Comparison of ENCODE assay signal across 22 mouse cellular contexts in the genomic region with DNA sequence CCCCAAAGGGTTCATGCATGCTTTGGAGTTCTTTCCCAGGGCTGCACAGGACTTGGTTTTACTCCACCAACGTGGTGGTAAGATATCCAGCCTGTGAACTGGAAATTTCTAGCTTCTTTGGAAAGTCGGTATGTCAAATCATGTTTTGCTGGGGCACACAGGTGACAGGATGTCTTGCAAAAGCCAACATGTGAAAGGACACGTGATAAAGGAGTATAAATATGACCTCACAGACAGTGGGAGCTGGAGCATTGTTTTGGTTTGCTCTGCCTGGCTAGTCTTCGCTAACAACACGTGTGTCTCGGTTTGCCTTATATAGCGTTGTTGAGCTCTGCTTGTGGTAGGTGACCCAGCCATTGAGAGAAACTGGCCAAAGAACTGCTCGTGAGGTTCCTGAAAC. TPM values are rescaled to one million over a fixed set of nuclear protein-coding genes. Genes with fewer than 3 reads are reported as not detected.
A peak's percentile ranks its signal among the peaks of the same experiment; 100 is the strongest.
DNase-seq lines count a peak whose midpoint lies in the region; ATAC-seq and TF ChIP-seq lines count a peak whose summit lies in the region.
"Had no signal": no experiment of that assay in that cellular context is flagged by ENCODE, and none has a peak within 500 bp of the region (broad histone marks: within the 10 kb centered on the region; RNA-seq: fewer than 3 reads in every experiment).

No protein-coding gene starts in this region.

- no peak overlapping the region for H3K4me3 ChIP-seq in kidney, postnatal 0 days (replicated peaks; ENCODE audit: low read depth, low read length)
- H3K4me3 ChIP-seq: embryonic facial prominence, embryonic 12.5 days; forebrain, embryonic 13.5 days; forebrain, embryonic 15.5 days had no signal

- 53% methylated on average over 8 of the region's 8 CpGs for WGBS in kidney, postnatal 0 days

- TF ChIP-seq CTCF in kidney, postnatal 0 days (IDR thresholded peaks at IDR 0.05; ENCODE audit: low read depth): no peak

- H3K4me1 ChIP-seq in kidney, postnatal 0 days (replicated peaks; ENCODE audit: insufficient read depth, low read length): peaks cover 5% of the 10 kb centered on the region; the same call in 1 of the 2 replicates
- H3K4me1 ChIP-seq: embryonic facial prominence, embryonic 12.5 days had no signal

- no peaks in the 10 kb centered on the region for H3K9me3 ChIP-seq in kidney, postnatal 0 days (replicated peaks; ENCODE audit: low read length)
- H3K9me3 ChIP-seq: embryonic facial prominence, embryonic 12.5 days; forebrain, embryonic 13.5 days; forebrain, embryonic 15.5 days; G1E had no signal

- no peak overlapping the region for H3K4me2 ChIP-seq in kidney, postnatal 0 days (ENCODE audit: low read length)
- H3K4me2 ChIP-seq: embryonic facial prominence, embryonic 12.5 days; forebrain, embryonic 13.5 days; forebrain, embryonic 15.5 days had no signal

- no peak overlapping the region for H3K9ac ChIP-seq in kidney, postnatal 0 days (ENCODE audit: low read depth, low read length)
- H3K9ac ChIP-seq: embryonic facial prominence, embryonic 12.5 days; forebrain, embryonic 13.5 days; forebrain, embryonic 15.5 days; forebrain, postnatal 0 days had no signal

- H3K27ac ChIP-seq in kidney, postnatal 0 days: no peak overlapping the region
- H3K27ac ChIP-seq: embryonic facial prominence, embryonic 12.5 days; forebrain, embryonic 13.5 days; forebrain, embryonic 15.5 days had no signal

- H3K36me3 ChIP-seq in kidney, postnatal 0 days (ENCODE audit: insufficient read depth, low read length): no peaks in the 10 kb centered on the region
- H3K36me3 ChIP-seq: embryonic facial prominence, embryonic 12.5 days; forebrain, embryonic 15.5 days; G1E had no signal

- peak; percentile 21 for DNase-seq in kidney, postnatal 0 days (ENCODE audit: low spot score)
- no peak for DNase-seq in kidney, adult 18-20 months
- DNase-seq in A20 (ENCODE audit: low read depth, low spot score): peak; percentile 62
- DNase-seq in embryo, embryonic 10 days (ENCODE audit: low spot score): no peak
- DNase-seq: adrenal gland, adult 8-10 months; adrenal gland, postnatal 14 days; adrenal gland, postnatal 36 days; B cell, adult 2 months; cerebellum, adult 2 months; cerebellum, postnatal 10 days; cerebellum, postnatal 25 days; embryo, embryonic 11 days; forebrain, postnatal 0 days had no signal

- no peak for ATAC-seq in kidney, postnatal 0 days (replicated peaks; ENCODE audit: low FRiP score, low read depth)
- 0 out of 2 replicates have a peak, but pooled peaks have one; percentile 5 for ATAC-seq in granulocyte monocyte progenitor cell, adult 5-6 weeks (replicated peaks; ENCODE audit: poor library complexity, severe bottlenecking)
- ATAC-seq: activated CD4-positive, CD25-positive, alpha-beta regulatory T cell, adult 4 months; CD4-positive, CD25-positive, alpha-beta regulatory T cell, adult 4 months; forebrain, embryonic 13.5 days; forebrain, embryonic 15.5 days; forebrain, postnatal 0 days; Patski had no signal

- H3K27me3 ChIP-seq in kidney, postnatal 0 days (ENCODE audit: insufficient read depth, low read length): no peaks in the 10 kb centered on the region
- H3K27me3 ChIP-seq: CH12.LX, Patski had no signal

RNA-seq across cellular contexts. Expression of a gene that starts 15.3 kb away (rescaled TPM):
- 19.3 and 21.8 TPM in 2 replicates for polyA plus RNA-seq in kidney, postnatal 0 days (2015; fragmentation: Nextera tagmentation; extraction: Ambion mirVana)
- total RNA-seq in granulocyte monocyte progenitor cell, adult 5-6 weeks (2014; fragmentation: Nextera tagmentation): 1.4 TPM in 1 of 2 replicates, not detected in the other
- total RNA-seq in granulocyte monocyte progenitor cell, adult 5-6 weeks (2017): 0.10 and 0.17 TPM in 2 replicates
- total RNA-seq: CH12.LX had no signal
- polyA plus RNA-seq: G1E had no signal

RNA-seq across cellular contexts. Expression of a gene that starts 15.5 kb away (rescaled TPM):
- polyA plus RNA-seq in kidney, postnatal 0 days (2015; fragmentation: Nextera tagmentation; extraction: Ambion mirVana): 4.7 and 5.3 TPM in 2 replicates
- 8.3 and 9.8 TPM in 2 replicates for total RNA-seq in granulocyte monocyte progenitor cell, adult 5-6 weeks (2014; fragmentation: Nextera tagmentation)
- 7.8 TPM in 2 replicates for total RNA-seq in granulocyte monocyte progenitor cell, adult 5-6 weeks (2017)

Comparison
In these comparisons a context has a peak if more than half of its experiments do, and no peak if none do; other contexts are left out.
1. DNase-seq: peak in kidney, postnatal 0 days (single experiment) and A20 (single experiment); none in kidney, adult 18-20 months (single experiment) and embryo, embryonic 10 days (single experiment).